Mouse (Mus musculus): ENCODE data around the gene Phf24. TPM values are rescaled to one million over a fixed set of nuclear protein-coding genes. Genes with fewer than 3 reads are reported as not detected.

The Phf24 gene
- polyA plus RNA-seq, 1 experiment = 7.6 TPM

- no peak for TF ChIP-seq CTCF (IDR thresholded peaks at IDR 0.05; ENCODE audit: insufficient read depth, low read length)
- TF ChIP-seq POLR2A (IDR thresholded peaks at IDR 0.05; ENCODE audit: borderline replicate concordance, extremely low read depth, low read depth, low read length) = no peak
- no peak overlapping the region for H3K4me3 ChIP-seq (replicated peaks; ENCODE audit: extremely low read depth, low read depth, low read length)
- no peak for DNase-seq
- WGBS = 47% methylated on average over 10 of the region's 10 CpGs
- peaks cover 6% of the 10 kb centered on the region for H3K4me1 ChIP-seq (ENCODE audit: control insufficient read depth, insufficient read depth, low read length)
These were observed 37.1 kb downstream of the Phf24 start for GRCm38 (mm10) chr4:42953435-42954094.

GRCm38 (mm10) chr4:42954297-42954696 is 37.8 kb downstream of the Phf24 start:
- Histone ChIP-seq H3K4me1 (ENCODE audit: control insufficient read depth, insufficient read depth, low read length) (peaks cover 4% of the 10 kb centered on the region), H3K4me3 (replicated peaks; ENCODE audit: extremely low read depth, low read depth, low read length) (no peak overlapping the region)
- peak; percentile 66 for DNase-seq
- TF ChIP-seq POLR2A (IDR thresholded peaks at IDR 0.05; ENCODE audit: borderline replicate concordance, extremely low read depth, low read depth, low read length) (no peak), CTCF (IDR thresholded peaks at IDR 0.05; ENCODE audit: insufficient read depth, low read length) (peak; percentile 95)
- WGBS = 14% methylated on average over 10 of the region's 10 CpGs

GRCm38 (mm10) chr4:42955200-42955599 is 38.7 kb downstream of the Phf24 start:
- Histone ChIP-seq H3K4me1 (ENCODE audit: control insufficient read depth, insufficient read depth, low read length) (peaks cover 4% of the 10 kb centered on the region), H3K4me3 (replicated peaks; ENCODE audit: extremely low read depth, low read depth, low read length) (no peak overlapping the region)
- no peak for TF ChIP-seq POLR2A (IDR thresholded peaks at IDR 0.05; ENCODE audit: borderline replicate concordance, extremely low read depth, low read depth, low read length)
- no peak for TF ChIP-seq CTCF (IDR thresholded peaks at IDR 0.05; ENCODE audit: insufficient read depth, low read length)
- 92% methylated on average over 3 of the region's 3 CpGs for WGBS
- no peak for DNase-seq

GRCm38 (mm10) chr4:42956581-42956980 is 40.1 kb downstream of the Phf24 start:
- no peaks in the 10 kb centered on the region for H3K4me1 ChIP-seq (ENCODE audit: control insufficient read depth, insufficient read depth, low read length)
- no peak for DNase-seq
- TF ChIP-seq POLR2A (IDR thresholded peaks at IDR 0.05; ENCODE audit: borderline replicate concordance, extremely low read depth, low read depth, low read length) = no peak
- no peak for TF ChIP-seq CTCF (IDR thresholded peaks at IDR 0.05; ENCODE audit: insufficient read depth, low read length)
- no peak overlapping the region for H3K4me3 ChIP-seq (replicated peaks; ENCODE audit: extremely low read depth, low read depth, low read length)
- WGBS = 94% methylated on average over 17 of the region's 17 CpGs

GRCm38 (mm10) chr4:42957306-42957705 is 40.8 kb downstream of the Phf24 start:
- Histone ChIP-seq H3K4me3 (replicated peaks; ENCODE audit: extremely low read depth, low read depth, low read length) (no peak overlapping the region), H3K4me1 (ENCODE audit: control insufficient read depth, insufficient read depth, low read length) (no peaks in the 10 kb centered on the region)
- DNase-seq = no peak
- 80% methylated on average over 11 of the region's 11 CpGs for WGBS
- TF ChIP-seq CTCF (IDR thresholded peaks at IDR 0.05; ENCODE audit: insufficient read depth, low read length) = no peak
- TF ChIP-seq POLR2A (IDR thresholded peaks at IDR 0.05; ENCODE audit: borderline replicate concordance, extremely low read depth, low read depth, low read length) = no peak

GRCm38 (mm10) chr4:42957979-42958378 is 41.5 kb downstream of the Phf24 start:
- WGBS = 85% methylated on average over 8 of the region's 8 CpGs
- Histone ChIP-seq H3K4me1 (ENCODE audit: control insufficient read depth, insufficient read depth, low read length) (no peaks in the 10 kb centered on the region), H3K4me3 (replicated peaks; ENCODE audit: extremely low read depth, low read depth, low read length) (no peak overlapping the region)
- no peak for DNase-seq
- TF ChIP-seq CTCF (IDR thresholded peaks at IDR 0.05; ENCODE audit: insufficient read depth, low read length) (no peak), POLR2A (IDR thresholded peaks at IDR 0.05; ENCODE audit: borderline replicate concordance, extremely low read depth, low read depth, low read length) (no peak)

GRCm38 (mm10) chr4:42958942-42959341 is 42.5 kb downstream of the Phf24 start:
- WGBS = 65% methylated on average over 8 of the region's 8 CpGs
- Histone ChIP-seq H3K4me3 (replicated peaks; ENCODE audit: extremely low read depth, low read depth, low read length) (no peak overlapping the region), H3K4me1 (ENCODE audit: control insufficient read depth, insufficient read depth, low read length) (no peaks in the 10 kb centered on the region)
- no peak for DNase-seq
- no peak for TF ChIP-seq POLR2A (IDR thresholded peaks at IDR 0.05; ENCODE audit: borderline replicate concordance, extremely low read depth, low read depth, low read length)
- TF ChIP-seq CTCF (IDR thresholded peaks at IDR 0.05; ENCODE audit: insufficient read depth, low read length) = no peak

GRCm38 (mm10) chr4:42959382-42959781 is 42.9 kb downstream of the Phf24 start:
- WGBS = 58% methylated on average over 4 of the region's 4 CpGs
- no peak for TF ChIP-seq CTCF (IDR thresholded peaks at IDR 0.05; ENCODE audit: insufficient read depth, low read length)
- TF ChIP-seq POLR2A (IDR thresholded peaks at IDR 0.05; ENCODE audit: borderline replicate concordance, extremely low read depth, low read depth, low read length) = no peak
- Histone ChIP-seq H3K4me3 (replicated peaks; ENCODE audit: extremely low read depth, low read depth, low read length) (no peak overlapping the region), H3K4me1 (ENCODE audit: control insufficient read depth, insufficient read depth, low read length) (no peaks in the 10 kb centered on the region)
- DNase-seq = no peak

- 16% methylated on average over 4 of the region's 4 CpGs for WGBS
- DNase-seq = peak; percentile 57
- TF ChIP-seq CTCF (IDR thresholded peaks at IDR 0.05; ENCODE audit: insufficient read depth, low read length) = peak; percentile 90
- TF ChIP-seq POLR2A (IDR thresholded peaks at IDR 0.05; ENCODE audit: borderline replicate concordance, extremely low read depth, low read depth, low read length) = no peak
- no peak overlapping the region for H3K4me3 ChIP-seq (replicated peaks; ENCODE audit: extremely low read depth, low read depth, low read length)
- no peaks in the 10 kb centered on the region for H3K4me1 ChIP-seq (ENCODE audit: control insufficient read depth, insufficient read depth, low read length)
These were observed 45.1 kb downstream of the Phf24 start for GRCm38 (mm10) chr4:42961592-42961991.

GRCm38 (mm10) chr4:42963480-42963879 is 47.0 kb downstream of the Phf24 start:
- no peaks in the 10 kb centered on the region for H3K4me1 ChIP-seq (ENCODE audit: control insufficient read depth, insufficient read depth, low read length)
- TF ChIP-seq POLR2A (IDR thresholded peaks at IDR 0.05; ENCODE audit: borderline replicate concordance, extremely low read depth, low read depth, low read length) (no peak), CTCF (IDR thresholded peaks at IDR 0.05; ENCODE audit: insufficient read depth, low read length) (no peak)
- WGBS = 94% methylated on average over 2 of the region's 2 CpGs
- H3K4me3 ChIP-seq (replicated peaks; ENCODE audit: extremely low read depth, low read depth, low read length) = no peak overlapping the region
- no peak for DNase-seq

All from lung, adult 2 months (tissue).